Mouse (Mus musculus): Measurements from ENCODE around the gene Ambra1.
A peak's percentile ranks its signal among the peaks of the same experiment; 100 is the strongest.

The Ambra1 gene

GRCm38 (mm10) chr2:91959544-91960410, 229.8 kb downstream of the Ambra1 start:
- DNase-seq (ENCODE audit: low spot score in 2 of 2) = no peak

- DNase-seq (ENCODE audit: low spot score in 2 of 2) = no peak
Measured at GRCm38 (mm10) chr2:91960459-91960858, 230.5 kb downstream of the Ambra1 start.

GRCm38 (mm10) chr2:91961901-91962761, 232.2 kb downstream of the Ambra1 start:
- DNase-seq (ENCODE audit: low spot score in 2 of 2) = no peak

- DNase-seq (ENCODE audit: low spot score in 2 of 2) = no peak
Measured at GRCm38 (mm10) chr2:91962864-91963401, 233.0 kb downstream of the Ambra1 start.

DNA sequence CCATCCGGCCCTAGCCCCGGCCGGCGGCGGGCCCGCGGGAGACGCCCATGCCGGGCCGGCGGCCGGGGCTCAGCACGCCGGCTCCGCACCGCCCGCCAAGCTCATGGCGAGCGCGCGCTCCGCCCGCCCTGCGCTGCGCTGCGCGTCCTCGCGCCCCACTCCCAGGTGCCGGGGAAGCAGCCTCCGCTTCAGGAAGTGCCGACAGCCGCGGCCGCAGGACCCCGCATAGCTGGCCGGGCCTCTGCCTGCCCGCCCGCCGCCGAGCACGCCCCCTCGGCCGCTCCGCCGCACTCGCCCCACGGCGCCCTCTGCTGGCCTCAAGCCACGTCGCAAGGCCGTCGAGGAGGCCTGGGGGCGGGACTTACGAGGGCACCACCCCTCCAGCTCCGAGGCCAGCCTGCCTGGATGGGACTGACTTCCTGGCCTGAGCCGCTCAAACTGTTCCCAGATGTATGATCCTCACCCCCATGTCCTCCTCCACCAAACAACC, 233.6 kb downstream of the Ambra1 start:
- DNase-seq (ENCODE audit: low spot score in 2 of 2) = peak; percentile 87 to 91

GRCm38 (mm10) chr2:91964610-91965204, 234.8 kb downstream of the Ambra1 start:
- no peak for DNase-seq (ENCODE audit: low spot score in 2 of 2)

- no peak for DNase-seq (ENCODE audit: low spot score in 2 of 2)
Measured at GRCm38 (mm10) chr2:91965417-91965816, 235.5 kb downstream of the Ambra1 start.

DNA sequence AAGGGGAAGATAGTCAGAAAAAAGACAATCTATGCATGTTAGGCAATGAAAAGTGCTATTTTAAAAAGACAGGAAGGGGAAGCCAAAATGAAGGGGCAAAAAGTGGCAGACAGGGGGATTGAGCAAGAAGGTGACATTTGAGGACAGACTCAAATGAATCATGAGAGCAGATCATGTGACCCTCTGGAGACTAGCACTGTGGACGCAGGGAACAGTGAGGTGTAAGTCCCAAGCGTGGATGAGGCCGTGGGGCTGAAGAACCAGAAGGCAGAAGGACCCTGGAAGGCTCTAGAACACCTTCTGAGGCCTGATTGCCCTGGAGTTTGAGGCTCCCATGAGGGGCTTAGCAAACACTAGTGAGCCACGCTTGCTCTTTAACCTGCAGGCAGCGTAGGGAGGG, 236.4 kb downstream of the Ambra1 start:
- DNase-seq (ENCODE audit: low spot score in 2 of 2) = no peak

DNA sequence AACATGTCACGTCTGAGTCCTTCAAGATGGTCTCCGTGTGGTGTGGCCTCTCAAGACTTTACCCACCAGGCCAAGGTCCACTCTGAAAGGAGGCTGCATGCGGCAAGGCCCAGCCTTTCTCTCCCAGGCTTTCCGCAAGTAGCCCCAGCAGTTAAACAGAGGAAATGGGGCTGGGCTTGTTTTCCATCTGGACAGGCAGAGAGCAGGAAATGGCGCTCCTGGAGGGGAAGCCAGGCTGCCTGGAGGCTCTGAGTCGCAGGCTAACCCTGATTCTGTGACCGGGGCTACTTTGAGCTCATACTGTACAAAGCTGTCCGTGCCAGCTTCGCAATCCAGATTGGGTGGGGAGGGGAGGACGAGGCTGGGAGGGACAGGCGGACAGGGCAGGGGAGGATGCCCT, 238.0 kb downstream of the Ambra1 start:
- no peak for DNase-seq (ENCODE audit: low spot score in 2 of 2)
